Mouse (Mus musculus) ovary, postnatal 10 days (tissue): ENCODE results near the gene AW822073.
"Not testable (repeated sequence)": the region's sequence is repeated elsewhere in the genome, so short reads cannot be mapped to it uniquely, and the experiment has no call there.

ENCODE experiments used
- DNase-seq: peaks from one replicate; pipeline ENCODE4 v3.0.0; 2022; ENCODE audit warnings: low spot score

The AW822073 gene

DNA sequence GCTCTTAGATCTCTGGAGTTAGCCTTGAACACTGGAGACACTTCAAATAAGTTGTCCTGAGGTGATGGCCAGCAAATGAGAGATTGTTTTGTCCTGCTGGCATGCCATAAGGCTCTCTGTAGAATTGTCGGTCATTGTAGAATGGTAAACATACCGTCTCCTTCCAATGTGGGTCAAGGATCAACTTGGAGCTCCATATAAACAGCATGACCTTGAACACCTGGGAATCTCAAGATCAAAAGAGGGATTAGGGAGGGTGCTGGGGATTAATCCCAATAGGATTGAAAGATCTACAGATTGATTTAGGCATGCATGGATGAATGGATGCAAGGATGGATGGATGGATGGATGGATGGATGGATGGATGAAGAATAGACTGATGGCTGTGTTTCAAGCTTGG lies 3.2 kb downstream of the AW822073 start:
- DNase-seq, result not testable (repeated sequence)

DNA sequence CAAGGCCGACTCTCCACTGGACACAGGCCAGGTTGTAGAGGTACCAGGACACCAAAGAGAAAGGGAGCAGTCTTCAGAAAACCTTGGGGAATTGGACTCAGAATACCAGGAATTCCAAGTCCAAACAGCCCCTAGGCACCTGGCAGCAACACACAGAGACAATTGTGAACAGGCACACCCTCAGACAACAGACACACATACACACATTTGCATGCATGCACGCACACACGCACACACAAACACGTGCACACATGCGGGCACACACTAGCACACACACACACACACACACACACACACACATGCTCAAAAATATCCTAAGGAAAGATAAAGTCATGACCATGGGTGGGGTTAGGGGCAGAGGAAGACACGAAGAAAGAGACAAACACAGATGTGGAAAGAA lies 4.0 kb downstream of the AW822073 start:
- no peak for DNase-seq

DNA sequence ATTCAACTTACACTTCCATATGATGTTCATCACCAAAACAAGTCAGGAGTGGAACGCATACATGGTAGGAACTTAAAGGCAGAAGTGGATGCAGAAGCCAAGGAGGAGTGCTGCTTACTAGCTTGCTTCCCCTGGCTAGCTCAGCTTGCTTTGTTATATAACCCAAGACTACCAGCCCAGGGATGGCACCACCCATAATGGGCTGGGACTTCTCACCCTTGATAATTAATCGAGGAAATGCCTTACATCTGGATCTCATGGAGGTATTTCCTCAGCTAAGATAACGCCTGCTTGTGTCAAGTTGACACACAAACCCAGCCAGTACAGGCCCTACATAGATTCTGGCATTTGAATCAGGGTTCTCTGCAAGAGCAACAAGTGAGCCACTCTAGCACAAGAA lies 7.4 kb downstream of the AW822073 start:
- no peak for DNase-seq

DNA sequence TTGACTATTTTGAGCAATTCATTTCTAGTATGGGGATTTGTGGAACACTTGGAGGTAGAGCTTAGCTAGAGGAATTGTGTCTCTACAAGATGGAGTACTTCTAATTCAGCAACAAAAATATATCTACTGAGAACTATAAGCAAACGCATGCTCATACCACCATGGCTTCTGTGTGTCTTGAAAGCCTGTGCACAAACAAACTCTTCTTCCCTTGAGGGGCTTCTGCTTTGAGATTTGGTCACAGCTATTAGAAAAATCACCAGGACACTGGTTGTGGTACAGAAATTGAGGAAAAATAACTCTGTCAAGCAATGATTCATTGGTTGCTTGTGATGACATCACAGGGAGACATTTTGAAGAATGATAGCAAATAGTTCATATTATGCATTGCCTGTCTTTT lies 9.4 kb downstream of the AW822073 start:
- DNase-seq, result no peak

DNA sequence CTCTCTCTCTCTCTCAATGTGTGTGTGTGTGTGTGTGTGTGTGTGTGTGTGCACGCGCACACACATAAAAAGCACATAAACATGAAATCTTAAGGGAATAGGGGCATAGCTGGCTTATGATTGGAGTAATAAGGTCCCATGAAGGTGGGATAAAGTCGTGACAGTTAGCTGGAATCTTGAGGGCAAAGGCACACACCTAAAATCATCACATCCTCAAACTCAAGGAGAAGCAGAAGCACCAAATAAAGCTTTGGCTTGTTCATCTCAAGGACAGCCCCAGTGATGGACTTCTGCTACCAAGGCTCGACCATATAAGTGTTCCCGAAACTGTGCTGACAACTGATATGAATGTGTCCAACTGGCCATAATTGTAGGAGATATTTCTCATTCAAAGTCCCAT lies 9.8 kb downstream of the AW822073 start:
- DNase-seq, result no peak

DNA sequence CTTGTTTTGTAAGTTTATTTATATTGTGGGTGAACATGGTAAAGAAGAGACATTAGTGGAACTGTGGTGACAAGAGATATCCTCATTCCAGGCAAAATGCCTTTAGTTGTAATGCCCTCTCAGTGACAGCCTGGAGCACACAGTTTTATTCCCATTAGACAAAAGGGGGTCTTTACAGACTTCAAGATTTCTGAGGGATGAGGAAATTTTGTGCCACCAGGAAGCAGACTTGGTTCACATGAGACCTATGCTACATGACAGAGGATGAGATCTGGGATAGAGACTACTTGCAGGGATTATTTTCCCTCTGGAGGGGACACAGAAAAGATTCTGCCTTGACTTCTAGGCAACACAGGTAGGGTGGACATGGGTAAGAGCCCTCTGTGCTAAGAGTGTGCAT lies 10.2 kb downstream of the AW822073 start:
- no peak for DNase-seq

DNA sequence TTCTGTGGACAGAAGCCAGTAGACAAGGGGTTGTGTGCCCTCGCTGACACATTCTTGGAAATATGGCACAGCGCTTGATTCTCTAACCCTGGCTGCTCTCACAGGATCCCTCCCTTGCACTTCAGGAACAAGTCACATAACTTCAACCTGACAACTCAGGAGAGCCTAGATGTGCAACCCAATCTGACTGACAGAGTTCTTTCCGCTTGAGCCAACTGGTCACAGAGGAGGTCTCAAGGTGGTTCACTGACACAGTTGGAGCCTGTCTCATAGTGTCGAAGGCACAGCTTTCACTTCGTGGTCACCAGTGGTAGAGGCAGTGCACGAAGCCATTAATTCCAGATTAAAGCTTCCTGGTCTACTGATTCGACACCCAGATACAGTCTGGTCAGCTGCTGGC lies 12.5 kb downstream of the AW822073 start:
- DNase-seq, result no peak

DNA sequence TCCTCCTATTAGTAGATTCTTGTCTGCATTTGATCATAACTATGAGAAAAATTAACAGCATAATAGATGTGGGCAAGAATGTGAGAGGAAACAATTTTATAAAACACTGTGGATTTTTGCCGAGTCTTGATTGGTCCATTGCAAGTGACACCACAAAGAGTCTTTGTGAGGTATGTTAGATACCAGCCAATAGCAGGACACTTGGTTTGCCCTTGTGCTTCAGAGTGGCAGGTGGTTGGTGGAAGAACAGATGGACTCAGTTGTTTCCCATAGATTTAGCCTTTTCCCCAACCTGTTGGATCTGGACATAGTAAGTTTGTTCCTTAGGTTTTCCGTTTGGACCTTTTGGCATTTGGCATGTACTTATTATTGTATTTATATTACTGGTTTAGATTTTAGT lies 13.5 kb downstream of the AW822073 start:
- no peak for DNase-seq

DNA sequence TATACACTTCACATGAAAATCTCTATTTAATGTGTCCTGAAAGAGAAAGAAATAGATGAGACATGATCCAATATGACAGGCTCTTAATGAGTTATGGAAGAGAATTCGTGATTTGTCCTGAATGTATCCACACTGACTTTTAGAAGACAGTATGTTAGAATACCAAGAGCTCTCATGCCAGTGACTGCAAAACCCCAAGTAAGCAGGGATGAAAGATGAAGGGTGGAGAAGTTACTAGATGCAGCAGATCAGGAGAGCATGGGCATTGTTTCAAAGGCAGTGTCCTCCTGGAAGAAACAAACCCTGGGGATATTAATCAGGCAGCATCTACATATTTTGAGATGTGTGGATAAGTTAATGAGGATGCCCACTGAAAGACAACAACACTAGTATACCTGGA lies 14.2 kb downstream of the AW822073 start:
- no peak for DNase-seq

DNA sequence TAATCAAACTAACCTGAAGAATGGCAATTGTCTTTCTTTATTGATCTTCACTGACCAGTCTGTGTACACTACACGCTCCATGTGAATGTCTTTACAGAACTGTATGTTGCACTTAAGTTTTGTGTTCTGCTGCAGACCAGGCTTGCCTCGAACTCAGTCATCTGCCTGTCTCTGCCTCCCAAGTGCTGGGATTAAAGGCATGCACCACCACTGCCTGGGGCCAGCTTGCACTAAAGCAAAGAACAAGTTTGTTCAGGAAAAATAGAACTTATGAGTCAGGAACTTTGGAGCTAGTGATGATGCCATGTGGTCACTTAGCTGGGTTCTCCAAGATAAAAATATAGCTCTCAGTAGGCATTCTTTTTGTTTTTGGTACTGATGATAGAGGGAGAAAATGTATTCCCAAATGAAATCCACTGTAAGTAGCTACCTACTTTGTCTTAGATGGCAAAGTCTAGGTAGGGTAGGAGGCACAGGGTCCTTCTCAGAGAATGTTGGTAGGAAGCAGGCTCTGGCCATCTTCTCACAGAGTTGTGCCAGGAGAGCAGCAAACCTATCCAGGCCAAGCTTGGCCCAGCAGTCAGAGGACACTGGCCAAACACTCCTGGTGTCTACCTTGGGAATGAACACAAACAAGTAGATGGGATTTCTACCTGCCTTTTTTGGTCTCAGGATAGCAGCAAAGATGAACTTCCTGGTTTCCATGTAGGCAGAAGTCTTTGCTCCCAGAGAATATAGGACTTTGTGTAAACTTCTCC lies 14.8 kb downstream of the AW822073 start:
- DNase-seq, result no peak

DNA sequence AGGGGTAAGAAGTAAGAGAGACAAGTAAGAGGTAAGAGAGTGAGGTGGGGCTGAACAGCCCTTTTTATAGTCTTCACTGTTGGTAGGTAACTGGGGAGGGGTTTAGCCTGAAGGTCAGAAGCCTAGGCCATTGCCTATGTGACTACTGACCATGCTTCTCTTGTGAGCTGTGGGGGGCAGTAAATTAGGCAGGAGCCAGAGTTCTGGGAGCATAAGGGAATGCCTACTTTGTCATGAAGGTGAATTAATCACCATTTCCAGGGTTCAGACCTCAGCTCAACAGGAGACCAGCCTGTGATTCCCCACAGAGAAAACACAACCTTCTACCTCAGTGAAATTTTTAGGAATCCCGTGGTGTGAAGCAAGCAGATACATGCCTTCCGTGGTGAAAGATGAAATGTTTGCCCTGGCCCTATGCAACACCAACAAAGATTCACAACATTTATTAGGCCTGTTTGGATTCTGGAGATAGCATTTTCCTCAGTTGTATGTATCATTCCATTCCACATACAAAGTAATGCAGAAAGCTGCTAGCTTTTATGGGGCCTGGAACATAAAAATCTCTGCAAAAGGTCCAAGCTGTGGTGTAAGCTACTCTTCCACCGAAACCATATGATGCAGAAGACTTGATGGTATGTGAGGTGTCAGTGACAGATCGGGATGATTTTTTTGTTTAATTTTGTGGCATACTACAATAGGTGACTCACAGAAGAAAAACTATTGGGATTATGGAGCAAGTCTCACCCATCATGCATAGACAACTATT lies 17.9 kb downstream of the AW822073 start:
- no peak for DNase-seq

DNA sequence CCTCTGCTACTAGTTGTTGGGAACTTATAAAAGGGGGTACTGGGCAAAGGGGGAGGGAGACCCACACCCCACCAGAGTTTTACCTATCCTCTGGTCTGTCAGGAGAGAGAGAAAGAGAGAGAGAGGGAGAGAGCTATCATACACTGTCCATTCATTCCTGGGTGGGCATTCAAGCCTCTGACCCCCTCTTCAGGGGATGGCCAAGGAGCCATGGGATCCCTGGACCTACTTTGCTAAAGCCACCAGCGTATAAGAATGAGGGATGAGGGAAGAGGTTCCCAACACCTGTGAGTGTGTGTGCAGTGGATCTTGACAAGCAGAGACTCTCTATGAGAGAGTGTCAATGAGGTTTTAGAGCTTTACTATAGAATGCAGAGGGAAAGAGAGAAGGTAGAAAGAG lies 18.7 kb downstream of the AW822073 start:
- DNase-seq, result no peak
